Mouse (Mus musculus): ENCODE data around the gene Serinc5. TPM values are rescaled to one million over a fixed set of nuclear protein-coding genes. Genes with fewer than 3 reads are reported as not detected.

The Serinc5 gene
- polyA plus RNA-seq, 1 experiment from 2014 or later: 20.0 TPM

GRCm38 (mm10) chr13:92609486-92610310, 1.2 kb upstream of the Serinc5 start:
- peak overlapping the region; percentile 84 for H3K9ac ChIP-seq (ENCODE audit: low read depth, low read length)
- ATAC-seq (ENCODE audit: low read depth): no peak

GRCm38 (mm10) chr13:92611254-92611784, 428 bp downstream of the Serinc5 start:
- Histone ChIP-seq H3K9ac (ENCODE audit: low read depth, low read length) (peak overlapping the region; percentile 84), H3K4me2 (ENCODE audit: low read depth, low read length) (peak overlapping the region; percentile 94), H3K4me3 (ENCODE audit: low read depth, low read length) (peak overlapping the region; percentile 83), H3K27me3 (replicated peaks; ENCODE audit: control insufficient read depth, insufficient read depth, low read length) (no peaks in the 10 kb centered on the region), H3K9me3 (ENCODE audit: control insufficient read depth, low read length) (no peaks in the 10 kb centered on the region), H3K27ac (replicated peaks; ENCODE audit: low read depth, low read length) (peak overlapping the region; percentile 89), H3K36me3 (ENCODE audit: control insufficient read depth, insufficient read depth, low read length) (no peaks in the 10 kb centered on the region), H3K4me1 (ENCODE audit: control insufficient read depth, insufficient read depth, low read length) (peaks cover 18% of the 10 kb centered on the region)
- under 1% methylated on average over 33 of the region's 43 CpGs for WGBS
- peak; percentile 40 for DNase-seq (ENCODE audit: low spot score)
- peak; percentile 37 for ATAC-seq (ENCODE audit: low read depth)

More at GRCm38 (mm10) chr13:92609486-92610310, 1.2 kb upstream of the Serinc5 start:
- Histone ChIP-seq H3K4me2 (ENCODE audit: low read depth, low read length) (peak overlapping the region; percentile 94), H3K27me3 (replicated peaks; ENCODE audit: control insufficient read depth, insufficient read depth, low read length) (no peaks in the 10 kb centered on the region), H3K9me3 (ENCODE audit: control insufficient read depth, low read length) (no peaks in the 10 kb centered on the region), H3K4me1 (ENCODE audit: control insufficient read depth, insufficient read depth, low read length) (peaks cover 18% of the 10 kb centered on the region), H3K36me3 (ENCODE audit: control insufficient read depth, insufficient read depth, low read length) (no peaks in the 10 kb centered on the region), H3K27ac (replicated peaks; ENCODE audit: low read depth, low read length) (peak overlapping the region; percentile 89), H3K4me3 (ENCODE audit: low read depth, low read length) (peak overlapping the region; percentile 83)
- WGBS: 9% methylated on average over 13 of the region's 13 CpGs
- peak; percentile 77 for DNase-seq (ENCODE audit: low spot score)

DNA sequence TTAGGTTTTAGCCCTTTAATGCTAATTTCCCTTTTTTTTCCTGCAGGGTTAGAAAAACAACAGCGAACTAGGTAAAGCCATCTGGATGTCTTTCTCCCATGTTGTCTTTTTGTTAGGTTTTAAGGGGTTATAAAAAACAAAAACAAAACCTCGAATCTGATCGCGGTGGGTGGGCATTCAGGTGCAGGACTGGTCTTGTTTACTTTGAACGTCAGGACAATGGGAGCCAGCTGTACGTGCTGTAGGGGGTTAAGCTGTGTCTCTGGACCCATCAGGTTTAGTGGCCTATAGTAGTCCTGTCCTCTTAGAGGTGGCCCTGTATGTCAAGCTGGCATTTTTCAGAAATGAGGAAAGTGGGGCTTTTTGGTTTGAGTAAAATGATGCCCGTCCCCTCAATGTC, 1.0 kb downstream of the Serinc5 start:
- Histone ChIP-seq H3K27me3 (replicated peaks; ENCODE audit: control insufficient read depth, insufficient read depth, low read length) (no peaks in the 10 kb centered on the region), H3K4me3 (ENCODE audit: low read depth, low read length) (peak overlapping the region; percentile 83), H3K27ac (replicated peaks; ENCODE audit: low read depth, low read length) (no peak overlapping the region), H3K36me3 (ENCODE audit: control insufficient read depth, insufficient read depth, low read length) (no peaks in the 10 kb centered on the region), H3K4me2 (ENCODE audit: low read depth, low read length) (peak overlapping the region; percentile 94), H3K9ac (ENCODE audit: low read depth, low read length) (peak overlapping the region; percentile 84), H3K9me3 (ENCODE audit: control insufficient read depth, low read length) (no peaks in the 10 kb centered on the region), H3K4me1 (ENCODE audit: control insufficient read depth, insufficient read depth, low read length) (peaks cover 18% of the 10 kb centered on the region)
- no peak for ATAC-seq (ENCODE audit: low read depth)
- peak; percentile 24 for DNase-seq (ENCODE audit: low spot score)
- 8% methylated on average over 7 of the region's 7 CpGs for WGBS

DNA sequence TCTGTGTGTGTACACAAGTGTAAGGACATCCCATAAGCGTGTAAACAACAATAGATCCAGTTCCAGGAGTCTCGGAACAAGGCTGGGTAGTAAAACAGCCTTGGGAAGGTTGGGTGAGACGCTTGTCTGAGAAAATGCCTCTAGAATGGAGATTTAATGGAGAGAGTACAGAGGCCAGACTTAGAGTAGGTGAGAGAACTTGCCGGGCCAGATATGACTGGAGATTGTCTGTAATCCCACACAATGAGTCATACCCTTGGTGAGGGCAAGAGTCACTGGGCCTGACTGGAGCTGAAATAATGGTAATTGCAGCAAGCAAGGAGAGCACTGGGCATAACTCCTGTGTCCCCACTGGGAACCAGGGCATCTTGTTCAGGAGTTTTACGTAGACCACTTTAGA, 2.2 kb downstream of the Serinc5 start:
- peaks cover 18% of the 10 kb centered on the region for H3K4me1 ChIP-seq (ENCODE audit: control insufficient read depth, insufficient read depth, low read length)
- DNase-seq (ENCODE audit: low spot score) (no peak), ATAC-seq (ENCODE audit: low read depth) (no peak)
- H3K9ac ChIP-seq (ENCODE audit: low read depth, low read length): no peak overlapping the region
- peak overlapping the region; percentile 94; the same call in 1 of the 2 replicates for H3K4me2 ChIP-seq (ENCODE audit: low read depth, low read length)
- no peak overlapping the region for H3K27ac ChIP-seq (replicated peaks; ENCODE audit: low read depth, low read length)
- 79% methylated on average over 5 of the region's 5 CpGs for WGBS
- no peak overlapping the region for H3K4me3 ChIP-seq (ENCODE audit: low read depth, low read length)
- H3K9me3 ChIP-seq (ENCODE audit: control insufficient read depth, low read length): no peaks in the 10 kb centered on the region
- H3K36me3 ChIP-seq (ENCODE audit: control insufficient read depth, insufficient read depth, low read length): no peaks in the 10 kb centered on the region
- H3K27me3 ChIP-seq (replicated peaks; ENCODE audit: control insufficient read depth, insufficient read depth, low read length): no peaks in the 10 kb centered on the region

GRCm38 (mm10) chr13:92615201-92615600, 4.3 kb downstream of the Serinc5 start:
- no peak overlapping the region for H3K4me2 ChIP-seq (ENCODE audit: low read depth, low read length)
- no peaks in the 10 kb centered on the region for H3K27me3 ChIP-seq (replicated peaks; ENCODE audit: control insufficient read depth, insufficient read depth, low read length)
- no peak overlapping the region for H3K27ac ChIP-seq (replicated peaks; ENCODE audit: low read depth, low read length)
- DNase-seq (ENCODE audit: low spot score) (no peak), ATAC-seq (ENCODE audit: low read depth) (no peak)
- H3K4me1 ChIP-seq (ENCODE audit: control insufficient read depth, insufficient read depth, low read length): peaks cover 8% of the 10 kb centered on the region
- no peak overlapping the region for H3K9ac ChIP-seq (ENCODE audit: low read depth, low read length)
- no peak overlapping the region for H3K4me3 ChIP-seq (ENCODE audit: low read depth, low read length)
- 82% methylated on average over 5 of the region's 5 CpGs for WGBS
- H3K36me3 ChIP-seq (ENCODE audit: control insufficient read depth, insufficient read depth, low read length): no peaks in the 10 kb centered on the region
- no peaks in the 10 kb centered on the region for H3K9me3 ChIP-seq (ENCODE audit: control insufficient read depth, low read length)

DNA sequence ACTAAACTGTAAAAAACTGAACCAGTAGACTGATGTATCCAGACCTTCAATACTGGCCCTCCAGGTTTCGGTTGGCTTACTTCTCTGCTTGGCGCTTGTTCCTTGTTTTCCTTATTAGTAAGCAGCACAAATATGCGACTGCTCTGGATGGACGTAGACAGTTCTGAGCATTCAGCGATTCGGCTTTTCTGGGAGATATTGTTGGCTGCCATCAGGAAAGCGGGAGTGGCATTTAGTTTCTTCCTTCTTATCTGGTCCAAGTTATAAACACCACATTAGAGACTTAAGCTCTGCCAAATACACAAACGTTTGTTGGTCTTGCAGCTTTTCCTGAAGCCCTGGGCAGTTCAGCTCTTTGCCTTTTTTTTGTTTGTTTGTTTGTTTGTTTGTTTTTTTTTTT, 5.6 kb downstream of the Serinc5 start:
- H3K36me3 ChIP-seq (ENCODE audit: control insufficient read depth, insufficient read depth, low read length): no peaks in the 10 kb centered on the region
- no peak overlapping the region for H3K9ac ChIP-seq (ENCODE audit: low read depth, low read length)
- H3K27ac ChIP-seq (replicated peaks; ENCODE audit: low read depth, low read length): no peak overlapping the region
- ATAC-seq (ENCODE audit: low read depth) (no peak), DNase-seq (ENCODE audit: low spot score) (no peak)
- H3K9me3 ChIP-seq (ENCODE audit: control insufficient read depth, low read length): no peaks in the 10 kb centered on the region
- 94% methylated on average over 8 of the region's 8 CpGs for WGBS
- H3K4me3 ChIP-seq (ENCODE audit: low read depth, low read length): no peak overlapping the region
- H3K4me1 ChIP-seq (ENCODE audit: control insufficient read depth, insufficient read depth, low read length): peaks cover 8% of the 10 kb centered on the region
- no peaks in the 10 kb centered on the region for H3K27me3 ChIP-seq (replicated peaks; ENCODE audit: control insufficient read depth, insufficient read depth, low read length)
- no peak overlapping the region for H3K4me2 ChIP-seq (ENCODE audit: low read depth, low read length)

DNA sequence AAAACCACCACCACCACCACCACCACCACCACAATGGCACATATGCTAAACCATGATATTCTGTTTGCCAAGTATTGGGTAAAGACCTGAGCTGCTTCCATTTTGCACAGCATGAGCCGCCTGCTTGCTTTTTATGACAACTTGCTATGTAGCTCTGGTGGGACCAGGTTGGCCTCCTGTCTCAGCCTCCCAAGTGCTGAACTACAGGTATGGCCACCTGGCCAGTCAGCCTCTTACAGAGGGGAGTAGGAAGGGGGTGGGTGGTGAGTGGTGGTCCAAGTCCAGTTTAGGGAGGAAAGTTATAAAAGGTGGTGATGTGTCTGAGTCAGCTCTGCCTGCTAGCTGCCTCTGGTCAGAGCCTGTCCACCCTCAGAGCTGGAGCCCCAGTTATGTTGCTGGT, 15.3 kb downstream of the Serinc5 start:
- Histone ChIP-seq H3K4me1 (ENCODE audit: control insufficient read depth, insufficient read depth, low read length) (no peaks in the 10 kb centered on the region), H3K9ac (ENCODE audit: low read depth, low read length) (no peak overlapping the region), H3K27me3 (replicated peaks; ENCODE audit: control insufficient read depth, insufficient read depth, low read length) (no peaks in the 10 kb centered on the region), H3K27ac (replicated peaks; ENCODE audit: low read depth, low read length) (no peak overlapping the region), H3K36me3 (ENCODE audit: control insufficient read depth, insufficient read depth, low read length) (0 out of 2 replicates have a peak, but pooled peaks cover 12% of the 10 kb centered on the region), H3K4me2 (ENCODE audit: low read depth, low read length) (no peak overlapping the region), H3K9me3 (ENCODE audit: control insufficient read depth, low read length) (0 out of 2 replicates have a peak, but pooled peaks cover 2% of the 10 kb centered on the region), H3K4me3 (ENCODE audit: low read depth, low read length) (no peak overlapping the region)
- ATAC-seq (ENCODE audit: low read depth) (no peak), DNase-seq (ENCODE audit: low spot score) (no peak)
- 90% methylated on average over 1 of the region's 1 CpGs for WGBS

DNA sequence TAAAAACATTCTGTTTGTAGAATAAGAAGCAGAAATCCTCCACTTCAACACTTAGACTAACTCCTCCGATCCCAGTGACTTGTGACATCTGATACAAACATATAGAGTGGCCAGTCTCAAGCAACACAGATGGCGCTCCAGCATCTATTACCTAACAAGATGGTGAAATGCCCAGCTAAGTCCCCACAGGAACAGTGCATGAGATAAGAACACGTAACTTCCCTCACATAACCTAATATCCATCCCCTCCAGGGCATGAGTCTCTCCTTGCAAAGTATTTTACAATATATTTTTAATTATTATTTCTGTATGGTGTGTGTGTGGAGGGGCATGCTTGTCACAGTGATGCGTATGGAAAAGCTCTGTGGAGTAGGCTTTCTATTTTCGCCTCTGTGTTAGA, 15.8 kb downstream of the Serinc5 start:
- Histone ChIP-seq H3K9ac (ENCODE audit: low read depth, low read length) (no peak overlapping the region), H3K4me1 (ENCODE audit: control insufficient read depth, insufficient read depth, low read length) (peaks cover under 1% of the 10 kb centered on the region; the same call in 1 of the 2 replicates), H3K36me3 (ENCODE audit: control insufficient read depth, insufficient read depth, low read length) (0 out of 2 replicates have a peak, but pooled peaks cover 12% of the 10 kb centered on the region), H3K4me3 (ENCODE audit: low read depth, low read length) (no peak overlapping the region), H3K27ac (replicated peaks; ENCODE audit: low read depth, low read length) (no peak overlapping the region), H3K4me2 (ENCODE audit: low read depth, low read length) (no peak overlapping the region), H3K27me3 (replicated peaks; ENCODE audit: control insufficient read depth, insufficient read depth, low read length) (no peaks in the 10 kb centered on the region), H3K9me3 (ENCODE audit: control insufficient read depth, low read length) (0 out of 2 replicates have a peak, but pooled peaks cover 2% of the 10 kb centered on the region)
- ATAC-seq (ENCODE audit: low read depth) (no peak), DNase-seq (ENCODE audit: low spot score) (no peak)
- WGBS: 86% methylated on average over 5 of the region's 5 CpGs

Measured in embryonic facial prominence, embryonic 14.5 days (tissue).